Mouse (Mus musculus): Measurements from ENCODE around the gene Trmt13.

Trmt13 gene

DNA sequence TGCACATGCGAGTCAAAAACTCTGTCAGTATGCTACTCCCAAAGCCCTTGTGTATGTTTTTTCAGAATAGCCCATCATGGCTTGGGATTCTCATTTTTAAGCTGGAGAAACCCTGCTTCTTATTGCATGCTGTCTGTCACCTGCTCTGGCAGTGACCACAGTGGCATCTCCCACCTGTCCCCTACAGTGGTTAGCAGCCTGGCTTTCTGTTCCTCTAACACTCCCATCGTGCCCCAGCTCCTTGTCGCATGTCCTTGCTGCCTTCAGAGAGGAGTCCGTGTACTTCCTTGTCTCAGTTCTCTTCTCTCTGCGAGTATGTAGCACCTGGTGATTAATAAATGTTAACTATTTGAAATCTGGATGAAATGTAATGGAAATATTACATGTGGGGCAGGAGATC, 67.0 kb downstream of the Trmt13 start:
- no peak for DNase-seq (ENCODE audit: low spot score in 2 of 2)

DNA sequence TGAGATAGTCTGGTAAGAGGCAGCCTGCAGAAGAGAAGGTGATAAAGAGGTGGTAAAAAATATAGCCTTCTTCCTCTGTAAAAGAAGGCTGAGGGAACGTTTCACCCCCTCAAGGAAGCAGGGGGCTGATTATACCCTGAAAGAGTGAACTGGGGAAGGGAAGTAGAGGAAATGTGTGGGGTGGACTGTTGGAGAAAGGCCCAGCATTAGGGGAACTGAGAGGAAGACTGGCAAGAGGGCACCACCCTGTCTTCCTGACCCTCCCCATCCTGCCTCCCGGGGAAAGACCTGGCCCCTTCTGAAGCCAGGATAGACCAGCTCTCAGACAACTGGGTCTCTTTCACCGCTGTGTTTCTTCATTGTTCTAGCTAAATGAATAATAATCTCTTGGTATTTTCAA, 71.9 kb downstream of the Trmt13 start:
- DNase-seq (ENCODE audit: low spot score in 2 of 2) = no peak

DNA sequence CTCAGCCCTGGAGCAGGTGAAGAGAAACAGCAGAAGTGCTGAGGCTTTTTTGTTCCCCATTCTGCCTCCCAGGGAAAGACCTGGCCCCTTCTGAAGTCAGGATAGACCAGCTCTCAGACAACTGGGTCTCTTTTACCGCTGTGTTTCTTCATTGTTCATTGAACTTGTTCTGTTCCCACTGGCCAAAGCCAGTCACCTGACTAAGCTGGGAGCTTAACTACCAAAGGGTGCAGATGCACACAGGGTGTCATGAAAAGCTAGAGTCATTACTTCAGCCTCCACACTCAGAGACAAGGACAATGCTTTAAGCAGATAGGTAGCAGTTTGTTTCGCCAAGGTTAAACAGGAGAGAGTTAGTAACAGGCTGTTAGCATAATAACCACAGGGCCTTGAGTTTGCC, 72.3 kb downstream of the Trmt13 start:
- no peak for DNase-seq (ENCODE audit: low spot score in 2 of 2)

DNA sequence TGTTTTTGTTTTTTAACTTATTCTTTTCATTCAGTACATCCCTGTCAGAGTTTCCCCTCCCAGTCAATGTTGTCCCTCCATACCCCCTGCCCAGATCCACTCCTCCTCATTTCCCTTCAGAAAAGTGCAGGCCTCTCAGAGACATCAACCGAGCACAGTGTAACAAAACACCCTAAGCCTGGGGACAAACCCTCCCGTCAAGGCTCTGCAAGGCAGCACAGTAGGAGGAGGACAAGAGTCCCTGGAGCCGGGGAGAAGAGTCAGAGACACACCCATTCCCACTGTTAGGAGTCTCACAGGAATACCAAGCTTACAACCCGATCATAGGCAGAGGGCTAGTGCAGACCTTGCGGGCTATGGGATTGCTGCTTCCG, 77.2 kb downstream of the Trmt13 start:
- no peak for DNase-seq (ENCODE audit: low spot score in 2 of 2)

DNA sequence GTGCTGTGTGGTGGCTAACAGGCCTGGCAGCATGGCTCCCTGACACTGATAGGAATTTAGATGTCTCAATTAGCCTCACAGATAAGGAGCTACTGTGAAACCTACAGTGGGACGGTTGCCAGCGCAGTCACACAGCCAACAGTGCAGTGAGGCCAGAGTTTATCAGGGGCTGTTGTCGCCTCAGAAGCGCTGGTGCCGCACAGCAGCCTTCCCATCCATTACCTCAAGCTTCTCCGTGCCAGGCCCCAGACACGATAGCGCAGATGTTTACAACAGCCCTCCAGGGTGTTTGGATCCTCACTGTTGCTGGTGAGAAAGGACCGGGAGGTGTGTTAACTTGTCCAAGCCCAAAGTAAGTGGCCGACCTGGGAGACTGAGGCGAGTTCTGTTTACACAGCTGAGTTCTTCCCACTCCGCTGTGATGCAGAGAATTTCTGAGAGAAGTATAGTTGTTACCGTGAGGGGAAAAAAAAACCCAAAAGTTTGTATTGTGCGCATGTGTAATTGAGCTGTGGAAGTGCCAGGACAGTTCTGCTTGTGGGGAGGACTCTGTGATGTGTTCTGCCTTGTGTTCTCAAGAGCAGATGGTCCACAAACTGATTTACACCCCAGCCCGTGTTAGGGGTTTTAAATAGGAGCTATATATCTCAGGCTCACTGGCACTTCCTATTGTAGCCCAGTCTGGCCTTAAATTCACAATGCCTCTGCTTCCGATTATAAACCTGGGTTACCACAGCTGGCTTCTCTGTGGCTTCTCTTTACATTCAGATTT, 77.8 kb downstream of the Trmt13 start:
- no peak for DNase-seq (ENCODE audit: low spot score in 2 of 2)

All from frontal cortex, postnatal 14 days (tissue).